Mouse (Mus musculus) cerebellum, adult 9-11 months (tissue): Measurements from ENCODE around the gene Wfdc2.

Experiments
- DNase-seq: peaks from one replicate; pipeline ENCODE4 v3.0.0; 2022

The Wfdc2 gene

GRCm38 (mm10) chr2:164562391-164563188 is at the start of gene Wfdc2:
TSS of gene Wfdc2 (plus strand) at chr2:164562413.
- DNase-seq: no peak

GRCm38 (mm10) chr2:164513389-164513788 is 48.8 kb upstream of the Wfdc2 start:
- DNase-seq: no peak

- no peak for DNase-seq
These were observed 47.3 kb upstream of the Wfdc2 start for GRCm38 (mm10) chr2:164514916-164515315.

GRCm38 (mm10) chr2:164515897-164516296 is 46.3 kb upstream of the Wfdc2 start:
- DNase-seq: no peak

GRCm38 (mm10) chr2:164516592-164516991 is 45.6 kb upstream of the Wfdc2 start:
- no peak for DNase-seq

- DNase-seq: peak; percentile 48
These were observed 44.6 kb upstream of the Wfdc2 start for GRCm38 (mm10) chr2:164517485-164518221.

GRCm38 (mm10) chr2:164518266-164519170 is 43.7 kb upstream of the Wfdc2 start:
- no peak for DNase-seq

GRCm38 (mm10) chr2:164519171-164519526 is 43.1 kb upstream of the Wfdc2 start:
- no peak for DNase-seq

- no peak for DNase-seq
These were observed 41.4 kb upstream of the Wfdc2 start for GRCm38 (mm10) chr2:164520782-164521181.

GRCm38 (mm10) chr2:164521841-164522240 is 40.4 kb upstream of the Wfdc2 start:
- DNase-seq: no peak

- no peak for DNase-seq
These were observed 39.9 kb upstream of the Wfdc2 start for GRCm38 (mm10) chr2:164522280-164522679.

- DNase-seq: peak; percentile 29
These were observed 38.9 kb upstream of the Wfdc2 start for GRCm38 (mm10) chr2:164523301-164523773.

GRCm38 (mm10) chr2:164528557-164528956 is 33.7 kb upstream of the Wfdc2 start:
- DNase-seq: no peak

- DNase-seq: peak; percentile 50
These were observed 31.0 kb upstream of the Wfdc2 start for GRCm38 (mm10) chr2:164531169-164531568.

- DNase-seq: no peak
These were observed 27.9 kb upstream of the Wfdc2 start for GRCm38 (mm10) chr2:164534315-164534714.

- DNase-seq: no peak
These were observed 25.2 kb upstream of the Wfdc2 start for GRCm38 (mm10) chr2:164537003-164537402.

GRCm38 (mm10) chr2:164540652-164541427 is 21.4 kb upstream of the Wfdc2 start:
- DNase-seq: no peak

GRCm38 (mm10) chr2:164542132-164542531 is 20.1 kb upstream of the Wfdc2 start:
- no peak for DNase-seq

- no peak for DNase-seq
These were observed 19.6 kb upstream of the Wfdc2 start for GRCm38 (mm10) chr2:164542598-164542997.

- no peak for DNase-seq
These were observed 18.5 kb upstream of the Wfdc2 start for GRCm38 (mm10) chr2:164543745-164544144.

- DNase-seq: no peak
These were observed 17.6 kb upstream of the Wfdc2 start for GRCm38 (mm10) chr2:164544454-164545097.

GRCm38 (mm10) chr2:164549338-164549737 is 12.9 kb upstream of the Wfdc2 start:
- no peak for DNase-seq
